Mouse (Mus musculus) stomach, postnatal 0 days (tissue): ENCODE results near the gene Nckap1. TPM values are rescaled to one million over a fixed set of nuclear protein-coding genes. Genes with fewer than 3 reads are reported as not detected.

Experiments used
- ATAC-seq: fragments of 200-750 bp; cut with Nextera tagmentation; 2 replicates; pipeline ENCODE4 v1.8.0; 2017; ENCODE audit not compliant: low FRiP score, low TSS enrichment
- DNase-seq: peaks from one replicate; pipeline ENCODE4 v3.0.0-alpha.2; 2016; ENCODE audit warnings: low spot score
- H3K27ac ChIP-seq: fragments of 300-500 bp; sonication (generic); replicated peaks from 2 replicates; pipeline ENCODE4 v1.5.1; 2014; ENCODE audit warnings: mild to moderate bottlenecking, control low read depth
- H3K27me3 ChIP-seq: fragments of 300-500 bp; sonication (generic); 2 replicates; pipeline ENCODE4 v1.6.1; 2014; ENCODE audit warnings: low read length; ENCODE audit not compliant: control insufficient read depth, insufficient read depth
- H3K36me3 ChIP-seq: fragments of 300-500 bp; sonication (generic); 2 replicates; pipeline ENCODE4 v1.6.1; 2014; ENCODE audit warnings: low read length, mixed read lengths; ENCODE audit not compliant: control insufficient read depth, insufficient read depth
- H3K4me1 ChIP-seq: fragments of 300-500 bp; sonication (generic); replicated peaks from 2 replicates; pipeline ENCODE4 v1.6.1; 2014; ENCODE audit warnings: antibody characterized with exemption; ENCODE audit not compliant: control insufficient read depth, insufficient read depth
- H3K4me2 ChIP-seq: fragments of 300-500 bp; sonication (generic); replicated peaks from 2 replicates; pipeline ENCODE4 v1.6.1; 2014; ENCODE audit warnings: low read depth, mild to moderate bottlenecking, control low read depth, moderate library complexity
- H3K4me3 ChIP-seq: fragments of 300-500 bp; sonication (generic); 2 replicates; pipeline ENCODE4 v1.5.1; 2014; ENCODE audit warnings: low read depth, low read length, control low read depth
- H3K9ac ChIP-seq: fragments of 300-500 bp; sonication (generic); 2 replicates; pipeline ENCODE4 v1.6.1; 2014; ENCODE audit warnings: mild to moderate bottlenecking, low read length, control low read depth, mixed read lengths
- H3K9me3 ChIP-seq: fragments of 300-500 bp; sonication (generic); 2 replicates; pipeline ENCODE4 v1.6.1; 2016; ENCODE audit warnings: low read length; ENCODE audit not compliant: control insufficient read depth
- CTCF ChIP-seq: IDR thresholded peaks from 2 replicates; pipeline ENCODE4 v1.5.1; 2016; ENCODE audit warnings: antibody characterized with exemption, low read depth, mild to moderate bottlenecking, moderate library complexity
- EP300 ChIP-seq: optimal IDR thresholded peaks from 2 replicates; pipeline ENCODE3; 2016; ENCODE audit warnings: antibody characterized with exemption
- WGBS: fragments of 180-500 bp; shearing (Covaris S2); extraction: QIAGEN DNeasy Blood & Tissue Kit; methylation state at CpG from one replicate; pipeline ENCODE4 v1.1.7; 2014; 5-methylcytosine and 5-hydroxymethylcytosine counted together
- polyA plus RNA-seq: library from polyadenylated mRNA; unstranded; fragments of >200 nt; fragmentation: Nextera tagmentation; extraction: Ambion mirVana; gene quantifications from 2 replicates; pipeline ENCODE4 v1.2.1, GENCODE M21; 2015

Gene Nckap1
- polyA plus RNA-seq, 1 experiment from 2014 or later: 51.0 TPM

DNA sequence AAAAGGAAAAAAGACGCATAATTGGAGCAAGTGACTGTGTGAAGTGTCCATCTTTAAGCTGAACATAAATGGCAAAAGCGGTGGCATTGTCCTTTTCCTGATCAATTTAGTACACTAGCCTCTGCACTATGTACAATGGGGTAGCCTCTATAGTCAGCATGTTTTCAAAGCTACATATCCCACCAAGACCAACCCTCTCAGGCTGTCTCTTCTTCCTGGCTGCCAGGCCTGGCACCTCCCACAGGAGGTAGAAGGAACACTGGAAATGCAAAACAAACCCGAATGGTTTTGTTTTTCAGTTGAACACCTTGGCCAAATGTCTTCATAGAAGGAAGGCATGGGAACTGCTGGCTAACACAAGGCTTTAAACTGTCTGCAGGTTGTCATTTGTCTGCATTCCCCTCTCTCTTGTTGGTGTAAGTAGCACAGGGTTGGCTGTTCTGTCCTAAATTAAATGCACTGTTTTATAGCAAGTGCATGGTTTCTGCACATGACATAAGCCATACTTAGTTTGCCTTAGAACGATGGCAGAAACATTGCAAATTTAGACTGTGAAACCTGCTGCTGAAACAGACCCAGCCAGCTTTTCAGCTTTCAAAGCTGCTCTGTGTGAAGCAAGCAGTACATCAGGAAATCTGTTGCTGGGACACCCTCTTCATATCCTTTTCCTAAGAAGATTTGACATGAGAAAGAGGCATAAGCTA, 13.2 kb upstream of the Nckap1 start:
- ATAC-seq: no peak
- H3K4me3 ChIP-seq: no peak overlapping the region
- no peaks in the 10 kb centered on the region for H3K27me3 ChIP-seq
- no peak overlapping the region for H3K27ac ChIP-seq
- DNase-seq: no peak
- H3K4me1 ChIP-seq: no peaks in the 10 kb centered on the region
- WGBS: 66% methylated on average over 4 of the region's 4 CpGs
- no peak overlapping the region for H3K4me2 ChIP-seq
- TF ChIP-seq EP300 (no peak), CTCF (no peak)
- no peak overlapping the region for H3K9ac ChIP-seq
- no peaks in the 10 kb centered on the region for H3K9me3 ChIP-seq
- H3K36me3 ChIP-seq: no peaks in the 10 kb centered on the region

DNA sequence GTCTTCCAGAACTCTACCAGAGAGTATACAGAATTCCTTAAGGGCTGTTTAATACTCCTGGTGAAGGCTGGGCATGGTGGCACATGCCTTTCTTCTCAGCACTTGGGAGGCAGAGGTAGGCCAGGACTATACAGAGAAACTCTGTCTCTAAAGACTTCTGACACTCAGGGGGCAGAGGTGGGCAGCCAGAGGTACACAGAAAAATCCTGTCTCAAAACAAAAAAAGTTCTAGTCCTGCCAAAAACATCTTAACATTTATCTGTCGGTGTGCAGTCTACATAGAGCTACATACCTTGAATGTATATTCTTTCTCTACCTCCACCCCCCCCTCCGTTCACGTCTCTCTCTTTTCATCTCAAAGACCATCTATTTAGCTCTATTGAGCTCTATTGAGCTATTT, 1.2 kb upstream of the Nckap1 start:
- Histone ChIP-seq H3K4me2 (no peak overlapping the region), H3K36me3 (no peaks in the 10 kb centered on the region), H3K27me3 (no peaks in the 10 kb centered on the region), H3K9ac (no peak overlapping the region), H3K9me3 (no peaks in the 10 kb centered on the region), H3K4me3 (no peak overlapping the region), H3K4me1 (0 out of 2 replicates have a peak, but pooled peaks cover 4% of the 10 kb centered on the region), H3K27ac (no peak overlapping the region)
- DNase-seq (no peak), ATAC-seq (no peak)
- TF ChIP-seq CTCF (no peak), EP300 (no peak)
- WGBS: 85% methylated on average over 3 of the region's 3 CpGs

DNA sequence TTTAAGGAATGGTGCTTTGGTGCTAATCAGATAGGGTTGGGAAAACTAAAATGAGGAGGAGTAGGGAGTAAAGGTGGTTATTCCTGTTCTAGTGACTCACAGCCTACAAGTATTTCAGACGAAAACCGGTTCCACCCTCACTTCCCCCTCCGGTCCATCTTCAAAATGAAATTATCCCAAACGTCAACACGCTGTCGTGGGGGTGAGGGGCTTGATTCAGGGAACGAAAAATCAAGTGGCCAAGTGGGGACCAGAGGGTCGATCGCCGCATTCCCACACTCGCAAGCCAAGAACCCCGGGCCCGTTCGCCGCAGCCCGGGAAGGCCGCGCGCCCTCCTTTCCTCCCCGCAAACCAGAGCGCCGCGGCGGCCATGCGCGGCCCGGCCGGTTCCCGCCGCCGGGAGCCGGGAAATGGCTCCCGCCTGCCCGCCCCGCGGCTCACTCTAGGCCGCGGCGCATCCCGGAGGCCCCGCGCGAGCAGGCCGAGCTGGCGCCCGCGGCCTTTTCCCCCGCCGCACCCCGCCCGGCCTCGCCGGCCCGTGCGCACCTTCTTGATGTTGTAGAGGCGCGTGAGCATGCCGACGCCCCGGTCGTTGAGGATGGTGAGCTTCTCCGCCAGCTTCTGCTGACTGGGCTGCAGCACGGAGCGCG, 744 bp downstream of the Nckap1 start:
- peak overlapping the region; percentile 99 for H3K9ac ChIP-seq
- peak overlapping the region; percentile 58 for H3K4me2 ChIP-seq
- no peaks in the 10 kb centered on the region for H3K27me3 ChIP-seq
- TF ChIP-seq CTCF (no peak), EP300 (no peak)
- peak; percentile 52 for DNase-seq
- ATAC-seq: peak; percentile 72
- peak overlapping the region; percentile 97 for H3K4me3 ChIP-seq
- H3K4me1 ChIP-seq: 0 out of 2 replicates have a peak, but pooled peaks cover 4% of the 10 kb centered on the region
- no peaks in the 10 kb centered on the region for H3K9me3 ChIP-seq
- peak overlapping the region; percentile 100 for H3K27ac ChIP-seq
- under 1% methylated on average over 58 of the region's 65 CpGs for WGBS
- H3K36me3 ChIP-seq: no peaks in the 10 kb centered on the region

DNA sequence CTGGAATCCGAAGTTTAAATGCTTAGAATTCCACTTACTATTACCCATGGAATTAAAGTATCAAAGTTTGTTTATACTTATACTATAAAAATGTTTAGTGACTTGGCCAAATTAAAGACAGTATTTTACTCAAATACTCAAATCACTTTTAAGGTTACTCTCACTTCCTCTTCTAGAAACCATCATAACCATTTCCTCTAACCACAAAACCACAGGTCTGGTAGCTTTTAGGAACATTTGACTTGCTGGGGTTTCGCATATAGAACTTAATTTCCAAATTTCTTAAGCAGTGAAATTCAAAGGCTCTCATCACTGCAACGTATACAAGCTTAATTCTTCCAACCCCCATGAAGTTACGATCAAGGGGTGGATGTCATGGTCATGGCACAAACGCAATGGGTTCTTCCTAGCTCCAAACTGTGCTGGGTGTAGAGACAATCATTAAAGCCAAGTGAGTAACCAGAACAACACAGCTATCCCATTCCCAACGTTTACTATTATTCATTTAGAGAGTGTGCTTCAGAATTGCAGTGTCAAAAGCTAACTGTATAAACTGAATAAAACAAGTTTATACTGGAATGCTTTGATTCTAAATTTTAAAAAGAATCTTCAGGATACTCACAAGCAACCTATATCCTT, 1.8 kb downstream of the Nckap1 start:
- Histone ChIP-seq H3K9ac (no peak overlapping the region), H3K36me3 (no peaks in the 10 kb centered on the region), H3K9me3 (no peaks in the 10 kb centered on the region), H3K4me3 (peak overlapping the region; percentile 97; the same call in 1 of the 2 replicates), H3K27me3 (no peaks in the 10 kb centered on the region), H3K4me2 (peak overlapping the region; percentile 58), H3K4me1 (0 out of 2 replicates have a peak, but pooled peaks cover 4% of the 10 kb centered on the region), H3K27ac (no peak overlapping the region)
- 21% methylated on average over 6 of the region's 6 CpGs for WGBS
- DNase-seq: no peak
- ATAC-seq: no peak
- TF ChIP-seq EP300 (no peak), CTCF (no peak)

DNA sequence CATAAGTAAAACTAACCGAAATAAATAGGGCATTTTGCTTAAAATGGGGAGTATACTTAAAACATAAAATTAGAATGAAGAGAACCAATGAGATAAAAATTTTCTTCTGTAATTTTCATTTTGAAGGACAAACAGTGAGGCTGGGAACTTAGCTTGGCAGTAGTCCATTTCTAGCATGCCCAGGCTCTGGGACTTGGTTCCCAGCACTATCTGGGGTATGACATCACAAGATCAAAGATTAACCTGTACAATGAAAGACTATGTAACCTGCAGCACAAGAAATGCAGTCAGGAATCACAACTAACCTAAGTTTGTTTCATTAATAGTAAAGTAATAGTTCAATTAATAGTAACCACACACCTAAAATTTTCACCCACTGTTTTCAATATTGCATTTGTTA, 3.9 kb downstream of the Nckap1 start:
- no peak for DNase-seq
- Histone ChIP-seq H3K27ac (no peak overlapping the region), H3K9ac (no peak overlapping the region), H3K4me2 (no peak overlapping the region), H3K36me3 (no peaks in the 10 kb centered on the region), H3K4me1 (0 out of 2 replicates have a peak, but pooled peaks cover 4% of the 10 kb centered on the region), H3K4me3 (no peak overlapping the region), H3K27me3 (no peaks in the 10 kb centered on the region), H3K9me3 (no peaks in the 10 kb centered on the region)
- ATAC-seq: no peak
- WGBS: 90% methylated on average over 1 of the region's 1 CpGs
- TF ChIP-seq CTCF (no peak), EP300 (no peak)
